Comparison of ENCODE assay signal across 20 mouse cellular contexts in genomic region chr14:71588006-71588405, GRCm38 (mm10).
DNase-seq lines count a peak whose midpoint lies in the region; ATAC-seq lines count a peak whose summit lies in the region.
"Had no signal": no experiment of that assay in that cellular context is flagged by ENCODE, and none has a peak within 500 bp of the region (broad histone marks: within the 10 kb centered on the region; RNA-seq: fewer than 3 reads in every experiment).

No protein-coding gene starts in this region.

- peak; percentile 79 for ATAC-seq in frontal cortex, adult (ENCODE audit: low TSS enrichment)
- ATAC-seq: activated CD4-positive, CD25-positive, alpha-beta regulatory T cell, adult 4 months; forebrain, embryonic 15.5 days; hindbrain, postnatal 0 days; inflammation-experienced regulatory T-cells, adult 6 months had no signal

- no peak for DNase-seq in frontal cortex, postnatal 25 days (ENCODE audit: low spot score in 2 of 2)
- DNase-seq in left cerebral cortex, adult 18-20 months (ENCODE audit: low spot score in 2 of 2): peak; percentile 17 to 44
- DNase-seq in left cerebral cortex, postnatal 14 days (ENCODE audit: low spot score in 2 of 2): no peak
- peak; percentile 54 for DNase-seq in brain, adult 2 months (ENCODE audit: low read depth, low spot score)
- DNase-seq in embryo, embryonic 11 days: no peak
- DNase-seq: adrenal gland, adult 8-10 months; adrenal gland, postnatal 25 days; cerebellum, adult 18-20 months; cerebellum, adult 9-10 months; cerebellum, postnatal 14 days; gastrocnemius, postnatal 10 days; gastrocnemius, postnatal 36 days; heart, adult 2 months; heart, postnatal 14 days; heart, postnatal 4 days had no signal

- intact Hi-C loops in left cerebral cortex, postnatal 14 days (cut with DNase I): no loop called here

Comparison
In these comparisons a context has a peak if more than half of its experiments do, and no peak if none do; other contexts are left out.
1. DNase-seq: peak in left cerebral cortex, adult 18-20 months (2 of 2) and brain, adult 2 months (single experiment); none in frontal cortex, postnatal 25 days (0 of 2), left cerebral cortex, postnatal 14 days (0 of 2) and embryo, embryonic 11 days (single experiment).